Comparison of ENCODE assay signal across 8 mouse cellular contexts in the genomic region with DNA sequence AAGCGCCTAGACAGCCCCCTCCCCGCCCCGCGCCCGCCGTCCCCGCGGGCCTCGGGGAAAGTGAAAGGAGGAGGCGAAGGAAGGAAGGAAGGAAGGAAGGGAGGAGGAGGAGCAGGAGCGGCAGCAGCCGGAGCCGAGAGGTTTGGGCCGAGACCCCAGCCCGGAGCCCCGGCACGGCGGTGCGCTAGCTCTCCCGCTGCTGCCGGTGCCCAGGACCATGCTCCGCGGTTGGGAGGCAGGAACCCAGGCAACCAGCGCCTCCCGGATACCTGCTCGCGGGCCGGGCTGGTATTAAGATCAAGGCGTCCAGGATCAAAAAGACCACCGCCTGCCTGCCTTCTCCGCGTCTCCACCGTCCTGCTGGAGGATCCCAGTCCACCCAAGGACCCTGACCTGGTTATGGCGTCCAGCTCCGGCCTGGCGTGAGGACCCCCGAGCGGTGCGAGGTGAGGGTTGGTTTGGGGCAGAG. TPM values are rescaled to one million over a fixed set of nuclear protein-coding genes. Genes with fewer than 3 reads are reported as not detected.
DNase-seq lines count a peak whose midpoint lies in the region; ATAC-seq and TF ChIP-seq lines count a peak whose summit lies in the region.

No protein-coding gene starts in this region.

- peak overlapping the region; percentile 91 for H3K27ac ChIP-seq in heart, embryonic 13.5 days (replicated peaks)
- peak overlapping the region; percentile 96 for H3K27ac ChIP-seq in liver, adult 2 months (replicated peaks; ENCODE audit: insufficient read depth, low read depth, low read length)
- peak overlapping the region; percentile 94 for H3K27ac ChIP-seq in neural tube, embryonic 14.5 days (ENCODE audit: low read depth, low read length)

- H3K36me3 ChIP-seq in heart, embryonic 13.5 days, result no peaks in the 10 kb centered on the region
- H3K36me3 ChIP-seq in liver, adult 2 months (ENCODE audit: control insufficient read depth, insufficient read depth, low read length), result no peaks in the 10 kb centered on the region
- no peaks in the 10 kb centered on the region for H3K36me3 ChIP-seq in neural tube, embryonic 14.5 days (ENCODE audit: control insufficient read depth, insufficient read depth, low read length)

- DNase-seq in heart, postnatal 4 days, result no peak
- DNase-seq in Muller cell, postnatal 12 days (ENCODE audit: inconsistent ontology term), result peak; percentile 21
- peak; percentile 31 for DNase-seq in gastrocnemius, postnatal 14 days
- no peak for DNase-seq in liver, adult 2 months (ENCODE audit: extremely low read depth, low read depth, low spot score)
- DNase-seq in spleen, adult 12 weeks (ENCODE audit: low spot score), result no peak
- DNase-seq in spleen, postnatal 14 days (ENCODE audit: low spot score in 2 of 2), result no peak

- peak overlapping the region; percentile 99 for H3K9ac ChIP-seq in heart, embryonic 13.5 days
- peak overlapping the region; percentile 90 for H3K9ac ChIP-seq in liver, adult 2 months (ENCODE audit: low read depth, low read length)
- H3K9ac ChIP-seq in neural tube, embryonic 14.5 days (replicated peaks; ENCODE audit: low read depth, low read length), result peak overlapping the region; percentile 93

- peak overlapping the region; percentile 83 for H3K4me2 ChIP-seq in heart, embryonic 13.5 days
- H3K4me2 ChIP-seq in neural tube, embryonic 14.5 days (ENCODE audit: low read depth, low read length), result peak overlapping the region; percentile 92

- no peak for TF ChIP-seq CTCF in liver, adult 2 months (IDR thresholded peaks at IDR 0.05; ENCODE audit: low read depth, low read length)

- peak overlapping the region; percentile 99 for H3K4me3 ChIP-seq in heart, embryonic 13.5 days
- peak overlapping the region; percentile 88 for H3K4me3 ChIP-seq in liver, adult 2 months (ENCODE audit: insufficient read depth, low read depth, low read length)
- H3K4me3 ChIP-seq in neural tube, embryonic 14.5 days (ENCODE audit: low read depth, low read length), result peak overlapping the region; percentile 79

- no peak for TF ChIP-seq POLR2A in liver, adult 2 months (IDR thresholded peaks at IDR 0.05; ENCODE audit: extremely low read depth, insufficient read depth, low read length)

- no peak for ATAC-seq in heart, embryonic 13.5 days (ENCODE audit: extremely low read depth, insufficient number of reproducible peaks, low FRiP score, low TSS enrichment)
- no peak for ATAC-seq in neural tube, embryonic 14.5 days (ENCODE audit: low read depth)

- H3K4me1 ChIP-seq in heart, embryonic 13.5 days, result peaks cover 57% of the 10 kb centered on the region
- peaks cover 20% of the 10 kb centered on the region for H3K4me1 ChIP-seq in liver, adult 2 months (ENCODE audit: control insufficient read depth, insufficient read depth, low read length)
- H3K4me1 ChIP-seq in neural tube, embryonic 14.5 days (ENCODE audit: control insufficient read depth, insufficient read depth, low read length), result peaks cover 47% of the 10 kb centered on the region

- H3K79me2 ChIP-seq in liver, adult 2 months (ENCODE audit: control insufficient read depth, insufficient read depth, low read length), result peaks cover 12% of the 10 kb centered on the region; the same call in 1 of the 2 replicates

- H3K9me3 ChIP-seq in heart, embryonic 13.5 days, result no peaks in the 10 kb centered on the region
- no peaks in the 10 kb centered on the region for H3K9me3 ChIP-seq in neural tube, embryonic 14.5 days (ENCODE audit: control insufficient read depth, low read length)

- under 1% methylated on average over 32 of the region's 39 CpGs for WGBS in heart, embryonic 13.5 days
- under 1% methylated on average over 39 of the region's 39 CpGs for WGBS in liver, adult 2 months
- WGBS in neural tube, embryonic 14.5 days, result under 1% methylated on average over 29 of the region's 39 CpGs

- intact Hi-C loops in gastrocnemius, postnatal 14 days (cut with DNase I; ENCODE audit: low total_unique reads), result loop anchor here (2.0 to 5.0 kb wide), 2 partner anchors 18 to 351 kb away; a partner anchor contains a TSS

- no peaks in the 10 kb centered on the region for H3K27me3 ChIP-seq in heart, embryonic 13.5 days (replicated peaks)
- no peaks in the 10 kb centered on the region for H3K27me3 ChIP-seq in liver, adult 2 months (ENCODE audit: control insufficient read depth, insufficient read depth, low read length)
- no peaks in the 10 kb centered on the region for H3K27me3 ChIP-seq in neural tube, embryonic 14.5 days (ENCODE audit: control insufficient read depth, insufficient read depth, low read length)

RNA-seq across cellular contexts. Expression of a gene that starts 0.5 kb away (rescaled TPM):
- polyA plus RNA-seq in heart, embryonic 13.5 days (2015; fragmentation: Nextera tagmentation; extraction: Ambion mirVana), result 7.3 and 9.4 TPM in 2 replicates
- 10 to 100 TPM; 56.8 to 64.0 TPM for total RNA-seq in heart, postnatal 4 days (2021)
- total RNA-seq in gastrocnemius, postnatal 14 days (2021), result 10 to 100 TPM; 38.9 to 44.2 TPM
- 5.4 and 5.9 TPM in 2 replicates for total RNA-seq in liver, adult 2 months (2014; rRNA removed)
- polyA plus RNA-seq in liver, adult 2 months (2012; rRNA removed), result 26.0 and 27.9 TPM in 2 replicates
- 11.5 and 12.3 TPM in 2 replicates for polyA plus RNA-seq in neural tube, embryonic 14.5 days (2014; fragmentation: Nextera tagmentation; extraction: Ambion mirVana)

RNA-seq across cellular contexts. Expression of a gene that starts 28.3 kb away (rescaled TPM):
- not detected in 2 replicates for polyA plus RNA-seq in heart, embryonic 13.5 days (2015; fragmentation: Nextera tagmentation; extraction: Ambion mirVana)
- total RNA-seq in heart, postnatal 4 days (2021), result not detected
- under 1 TPM; 0.35 to 0.78 TPM for total RNA-seq in gastrocnemius, postnatal 14 days (2021)
- not detected in 2 replicates for total RNA-seq in liver, adult 2 months (2014; rRNA removed)
- polyA plus RNA-seq in liver, adult 2 months (2012; rRNA removed), result not detected in 2 replicates
- not detected in 2 replicates for polyA plus RNA-seq in neural tube, embryonic 14.5 days (2014; fragmentation: Nextera tagmentation; extraction: Ambion mirVana)

RNA-seq across cellular contexts. Expression of a gene that starts 42.1 kb away (rescaled TPM):
- polyA plus RNA-seq in heart, embryonic 13.5 days (2015; fragmentation: Nextera tagmentation; extraction: Ambion mirVana), result not detected in 2 replicates
- not detected for total RNA-seq in heart, postnatal 4 days (2021)
- not detected for total RNA-seq in gastrocnemius, postnatal 14 days (2021)
- not detected in 2 replicates for total RNA-seq in liver, adult 2 months (2014; rRNA removed)
- not detected in 2 replicates for polyA plus RNA-seq in liver, adult 2 months (2012; rRNA removed)
- not detected in 2 replicates for polyA plus RNA-seq in neural tube, embryonic 14.5 days (2014; fragmentation: Nextera tagmentation; extraction: Ambion mirVana)

Comparison
In these comparisons a context has a peak if more than half of its experiments do, and no peak if none do; other contexts are left out.
1. DNase-seq: peak in Muller cell, postnatal 12 days (single experiment) and gastrocnemius, postnatal 14 days (single experiment); none in heart, postnatal 4 days (single experiment), liver, adult 2 months (single experiment), spleen, adult 12 weeks (single experiment) and spleen, postnatal 14 days (0 of 2).
2. Peak in every context shown above with its lines, with median percentiles within 50 percentile points of each other: H3K27ac ChIP-seq, H3K4me3 ChIP-seq and H3K9ac ChIP-seq.